Mouse (Mus musculus) heart, adult 2 months (tissue): Measurements from ENCODE around the gene Cblc. TPM values are rescaled to one million over a fixed set of nuclear protein-coding genes. Genes with fewer than 3 reads are reported as not detected.
A peak's percentile ranks its signal among the peaks of the same experiment; 100 is the strongest.

ENCODE experiments used
- DNase-seq, 2 experiments: peaks; one replicate each; pipeline ENCODE4 v3.0.0; 2021
- H3K27ac ChIP-seq: fragments of 200-600 bp; 2 replicates; pipeline ENCODE4 v1.8.1; 2022
- H3K27me3 ChIP-seq: fragments of 200-500 bp; 2 replicates; pipeline ENCODE4 v1.6.1; 2012; ENCODE audit warnings: mild to moderate bottlenecking, low read length, inconsistent platforms, mixed read lengths; ENCODE audit not compliant: control insufficient read depth, insufficient read depth
- H3K36me3 ChIP-seq: fragments of 200-500 bp; 2 replicates; pipeline ENCODE4 v1.6.1; 2012; ENCODE audit warnings: low read length, inconsistent platforms; ENCODE audit not compliant: control insufficient read depth, insufficient read depth
- H3K4me1 ChIP-seq: fragments of 200-500 bp; 2 replicates; pipeline ENCODE4 v1.6.1; 2011; ENCODE audit warnings: low read length; ENCODE audit not compliant: control insufficient read depth, insufficient read depth
- H3K4me3 ChIP-seq: fragments of 200-600 bp; 2 replicates; pipeline ENCODE4 v1.8.1; 2022
- H3K79me2 ChIP-seq: fragments of 200-500 bp; replicated peaks from 2 replicates; pipeline ENCODE4 v1.6.1; 2012; ENCODE audit warnings: mild to moderate bottlenecking, inconsistent platforms, low read length, moderate library complexity, mixed read lengths; ENCODE audit not compliant: control insufficient read depth, insufficient read depth
- H3K9ac ChIP-seq: fragments of 200-500 bp; 2 replicates; pipeline ENCODE4 v1.6.1; 2012; ENCODE audit warnings: low read depth, mild to moderate bottlenecking, control low read depth, inconsistent platforms, low read length, mixed read lengths
- CTCF ChIP-seq: fragments of 200-600 bp; IDR thresholded peaks from 2 replicates; pipeline ENCODE4 v1.8.1; 2022; ENCODE audit warnings: antibody characterized with exemption, mild to moderate bottlenecking, moderate library complexity
- EP300 ChIP-seq: fragments of 200-500 bp; IDR thresholded peaks from 2 replicates; pipeline ENCODE4 v1.6.1; 2011; ENCODE audit warnings: low read depth, low read length, control low read depth; ENCODE audit not compliant: insufficient read depth
- POLR2A ChIP-seq: fragments of 200-500 bp; IDR thresholded peaks from 2 replicates; pipeline ENCODE4 v1.6.1; 2011; ENCODE audit warnings: mild to moderate bottlenecking, low read depth, low read length, control low read depth; ENCODE audit not compliant: insufficient read depth
- WGBS: fragments of 180-500 bp; shearing (Covaris S2); methylation state at CpG from one replicate; pipeline ENCODE4 v1.1.7; 2018; 5-methylcytosine and 5-hydroxymethylcytosine counted together
- intact Hi-C: fragments of 180-260 bp; cut with DNase I; formaldehyde crosslinking; loops from one replicate; pipeline ENCODE4 v1.15.1; 2025
- long read RNA-seq: library from polyadenylated mRNA; stranded (forward); transcript quantifications from one replicate; pipeline ENCODE4 v2.0.0, GENCODE M21; 2021
- polyA plus RNA-seq: library from polyadenylated mRNA; depleted of rRNA; stranded (reverse); fragments of >200 nt; gene quantifications from 2 replicates; pipeline ENCODE4 v1.2.3, GENCODE M21; 2012; rRNA removed
- total RNA-seq, 2 experiments: library from RNA; stranded (reverse); gene quantifications; 2 replicates each; pipeline ENCODE4 v1.2.3; 2021

Gene Cblc
- under 1 TPM; 0.63 to 0.77 TPM for total RNA-seq
- 0.41 and 1.2 TPM in 2 replicates for polyA plus RNA-seq
- long read RNA-seq, result 0 reads

DNA sequence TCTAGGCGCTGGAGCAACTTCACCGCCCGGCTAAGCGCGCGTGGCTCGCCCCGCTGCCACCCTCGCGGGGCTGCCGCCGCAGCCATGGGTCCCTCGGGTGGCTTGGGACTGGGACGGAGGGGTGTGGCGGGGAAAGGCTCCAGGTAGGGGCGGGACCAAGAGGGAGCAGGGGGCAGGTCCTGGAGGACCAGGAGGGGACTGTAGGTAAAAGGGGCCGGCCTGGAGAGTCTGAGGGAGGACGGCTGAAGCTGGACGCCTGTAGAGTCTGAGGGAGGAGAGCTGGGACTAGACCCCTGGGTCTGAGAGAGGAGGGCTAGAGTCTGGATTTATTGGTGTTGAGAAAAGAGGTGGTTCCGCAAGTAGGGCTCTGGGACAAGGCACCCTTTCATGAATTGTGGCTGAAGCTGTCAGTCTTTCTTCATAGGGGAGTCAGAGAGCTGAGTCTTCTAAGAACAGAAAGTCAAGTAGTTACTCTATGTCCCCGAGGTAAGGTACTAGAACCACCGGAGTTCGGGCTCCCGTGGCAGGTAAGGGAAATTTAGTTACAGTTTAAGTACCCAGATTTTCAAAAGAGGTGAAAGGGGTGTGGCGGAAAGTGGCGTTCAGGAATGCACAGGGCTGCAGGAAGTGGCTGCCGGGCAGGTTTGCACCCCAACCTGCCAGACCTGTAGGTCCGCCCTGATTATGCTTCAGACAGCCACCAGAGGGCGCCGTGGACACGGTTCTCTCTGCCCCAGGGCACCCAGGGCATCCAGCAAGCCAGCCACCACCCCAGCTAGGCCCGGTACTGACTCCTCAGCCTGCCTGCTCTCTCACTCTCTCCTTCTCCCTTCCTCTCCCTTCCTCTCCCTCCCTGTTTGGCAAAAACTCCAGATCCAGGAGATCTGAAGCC lies at the start of gene Cblc:
Gene Cblc, minus strand, starts transcription at position 113 of the 892 bp plus-strand sequence.
- TF ChIP-seq POLR2A (no peak), CTCF (peak; percentile 91), EP300 (0 out of 2 replicates have a peak, but pooled peaks have one; percentile 39)
- H3K9ac ChIP-seq, result peak within 1 kb of the TSS; percentile 10
- 4% methylated on average over 32 of the region's 32 CpGs for WGBS
- H3K27ac ChIP-seq, result no peak within 1 kb of the TSS
- H3K27me3 ChIP-seq, result no peaks in the 10 kb centered on the region
- H3K4me1 ChIP-seq, result peaks cover 2% of the 10 kb centered on the region; the same call in 1 of the 2 replicates
- DNase-seq, result peak; percentile 83 to 85
- no peaks in the 10 kb centered on the region for H3K79me2 ChIP-seq
- no peak within 1 kb of the TSS for H3K4me3 ChIP-seq
- no peaks in the 10 kb centered on the region for H3K36me3 ChIP-seq
- intact Hi-C loops, result no loop called here

GRCm38 (mm10) chr7:19844521-19845171 lies 48.0 kb upstream of the Cblc start:
- intact Hi-C loops, result loop anchor here (5.0 kb wide), 1 partner anchor 92 kb away; the partner anchor contains the start of gene Nectin2
- no peaks in the 10 kb centered on the region for H3K27me3 ChIP-seq
- no peak overlapping the region for H3K27ac ChIP-seq
- TF ChIP-seq CTCF, result no peak
- no peak for TF ChIP-seq EP300
- no peak for TF ChIP-seq POLR2A
- H3K79me2 ChIP-seq, result no peaks in the 10 kb centered on the region
- H3K9ac ChIP-seq, result no peak overlapping the region
- WGBS, result 65% methylated on average over 15 of the region's 15 CpGs
- peaks cover 4% of the 10 kb centered on the region for H3K4me1 ChIP-seq
- peak in 1 of 2 experiments; percentile 26 for DNase-seq
- H3K36me3 ChIP-seq, result no peaks in the 10 kb centered on the region
- no peak overlapping the region for H3K4me3 ChIP-seq

- H3K27me3 ChIP-seq, result no peaks in the 10 kb centered on the region
- H3K36me3 ChIP-seq, result no peaks in the 10 kb centered on the region
- 7% methylated on average over 11 of the region's 11 CpGs for whole genome bisulfite sequencing
- H3K4me1 ChIP-seq, result peaks cover 4% of the 10 kb centered on the region
- TF ChIP-seq EP300 (0 out of 2 replicates have a peak, but pooled peaks have one; percentile 49), CTCF (no peak; the same call in 1 of the 2 replicates), POLR2A (no peak)
- H3K27ac ChIP-seq, result no peak overlapping the region
- DNase-seq, result peak; percentile 82 to 85
- H3K79me2 ChIP-seq, result no peaks in the 10 kb centered on the region
- no peak overlapping the region for H3K9ac ChIP-seq
- no peak overlapping the region for H3K4me3 ChIP-seq
- intact Hi-C loops, result loop anchor here (1.0 to 5.0 kb wide), 2 partner anchors 40 to 91 kb away; partner anchors contain the start of gene Nectin2
Observed at GRCm38 (mm10) chr7:19843561-19843960, 47.0 kb upstream of the Cblc start.

- Histone ChIP-seq H3K27ac (no peak overlapping the region), H3K79me2 (no peaks in the 10 kb centered on the region), H3K4me3 (no peak overlapping the region), H3K9ac (no peak overlapping the region), H3K27me3 (no peaks in the 10 kb centered on the region), H3K4me1 (peaks cover 1% of the 10 kb centered on the region), H3K36me3 (no peaks in the 10 kb centered on the region)
- 32% methylated on average over 19 of the region's 19 CpGs for WGBS
- TF ChIP-seq EP300 (no peak), CTCF (no peak), POLR2A (no peak)
- peak; percentile 58 to 60 for DNase-seq
- intact Hi-C loops, result loop anchor here (1.0 to 5.0 kb wide), 2 partner anchors 40 to 91 kb away; partner anchors contain the start of gene Nectin2
Observed at GRCm38 (mm10) chr7:19842885-19843504, 46.4 kb upstream of the Cblc start.

- H3K36me3 ChIP-seq, result no peaks in the 10 kb centered on the region
- intact Hi-C loops, result loop anchor here (5.0 kb wide), 1 partner anchor 90 kb away; the partner anchor contains the start of gene Nectin2
- 79% methylated on average over 21 of the region's 21 CpGs for WGBS
Observed at GRCm38 (mm10) chr7:19841686-19842413, 45.2 kb upstream of the Cblc start.

More at GRCm38 (mm10) chr7:19841686-19842413, 45.2 kb upstream of the Cblc start:
- H3K79me2 ChIP-seq, result no peaks in the 10 kb centered on the region
- no peaks in the 10 kb centered on the region for H3K27me3 ChIP-seq
- no peak overlapping the region for H3K27ac ChIP-seq
- no peak overlapping the region for H3K4me3 ChIP-seq
- TF ChIP-seq POLR2A (no peak), EP300 (no peak), CTCF (no peak)
- H3K4me1 ChIP-seq, result no peaks in the 10 kb centered on the region; the same call in 1 of the 2 replicates
- no peak for DNase-seq
- H3K9ac ChIP-seq, result no peak overlapping the region
